In the genomic region with DNA sequence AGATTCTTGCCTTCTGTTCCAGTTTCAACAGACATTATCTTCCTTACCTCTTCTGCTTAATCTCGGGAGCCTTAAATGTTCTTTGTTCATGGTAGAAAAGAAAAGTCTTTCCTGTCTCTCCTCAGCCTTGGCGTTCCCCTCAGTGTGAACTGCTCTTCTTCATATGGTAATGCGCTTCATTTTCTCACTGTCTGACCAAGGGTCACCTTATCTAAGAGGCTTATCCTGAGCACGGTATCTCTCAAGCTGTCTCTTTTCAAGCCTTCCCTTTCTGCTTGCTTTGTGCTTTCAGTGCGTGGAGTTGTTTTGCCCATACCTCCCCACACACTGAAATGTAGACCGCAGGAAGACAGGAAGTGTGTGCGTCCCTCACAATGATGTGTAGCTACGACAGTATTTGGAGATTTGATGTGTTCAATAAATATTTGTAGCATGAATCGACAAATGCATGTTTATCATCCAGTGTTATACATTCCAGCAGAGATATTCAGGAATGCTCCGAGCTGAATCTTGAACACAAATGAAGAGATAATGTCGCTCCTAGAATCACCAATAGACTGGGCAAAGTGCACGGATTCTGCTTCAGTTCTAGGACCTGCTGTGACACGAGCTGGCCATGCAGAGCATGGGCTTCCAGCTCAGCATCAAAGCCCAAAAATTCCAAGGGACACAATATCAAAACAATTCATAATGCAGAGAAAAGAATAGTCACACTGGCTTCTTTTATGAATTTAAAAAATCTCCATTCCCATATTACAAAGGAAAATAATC, we compare ENCODE assay signal across 19 mouse cellular contexts.
DNase-seq lines count a peak whose midpoint lies in the region; ATAC-seq and TF ChIP-seq lines count a peak whose summit lies in the region.
"Had no signal": no experiment of that assay in that cellular context is flagged by ENCODE, and none has a peak within 500 bp of the region (broad histone marks: within the 10 kb centered on the region; RNA-seq: fewer than 3 reads in every experiment).

No protein-coding gene starts in this region.

- H3K27ac ChIP-seq in forebrain, embryonic 13.5 days: no peak overlapping the region; the same call in 1 of the 2 replicates
- no peak overlapping the region for H3K27ac ChIP-seq in forebrain, embryonic 10.5 days
- H3K27ac ChIP-seq in heart, embryonic 16.5 days (ENCODE audit: low read length): no peak overlapping the region
- H3K27ac ChIP-seq in kidney, embryonic 14.5 days (ENCODE audit: low read depth, low read length): no peak overlapping the region
- H3K27ac ChIP-seq: intestine, embryonic 15.5 days; kidney, postnatal 0 days; liver, embryonic 13.5 days; lung, embryonic 15.5 days; macrophage; neural tube, embryonic 13.5 days had no signal

- H3K9me3 ChIP-seq in forebrain, embryonic 13.5 days (replicated peaks): no peaks in the 10 kb centered on the region
- H3K9me3 ChIP-seq in forebrain, embryonic 10.5 days: no peaks in the 10 kb centered on the region
- no peaks in the 10 kb centered on the region for H3K9me3 ChIP-seq in heart, embryonic 16.5 days (replicated peaks; ENCODE audit: control insufficient read depth, low read length)
- no peaks in the 10 kb centered on the region for H3K9me3 ChIP-seq in kidney, embryonic 14.5 days (ENCODE audit: control insufficient read depth, low read length)
- H3K9me3 ChIP-seq: intestine, embryonic 15.5 days; liver, embryonic 13.5 days; lung, embryonic 15.5 days; neural tube, embryonic 13.5 days had no signal

- ATAC-seq in forebrain, embryonic 13.5 days: peak; percentile 36; the same call in 1 of the 2 replicates
- no peak for ATAC-seq in heart, embryonic 16.5 days (replicated peaks; ENCODE audit: extremely low read depth, insufficient read depth, low FRiP score)
- no peak for ATAC-seq in kidney, embryonic 14.5 days (ENCODE audit: low FRiP score, low TSS enrichment)
- ATAC-seq in monocyte, adult 5-6 weeks (replicated peaks; ENCODE audit: insufficient number of reproducible peaks, low FRiP score, low TSS enrichment, poor library complexity, severe bottlenecking): no peak
- ATAC-seq: intestine, embryonic 15.5 days had no signal

- no peaks in the 10 kb centered on the region for H3K27me3 ChIP-seq in forebrain, embryonic 13.5 days
- H3K27me3 ChIP-seq in forebrain, embryonic 10.5 days (ENCODE audit: poor library complexity, severe bottlenecking): no peaks in the 10 kb centered on the region
- H3K27me3 ChIP-seq in heart, embryonic 16.5 days (ENCODE audit: control insufficient read depth, insufficient read depth, low read length): no peaks in the 10 kb centered on the region
- H3K27me3 ChIP-seq in kidney, embryonic 14.5 days (ENCODE audit: control insufficient read depth, insufficient read depth, low read length): no peaks in the 10 kb centered on the region
- H3K27me3 ChIP-seq: intestine, embryonic 15.5 days; liver, embryonic 13.5 days; lung, embryonic 15.5 days; neural tube, embryonic 13.5 days had no signal

- H3K9ac ChIP-seq in forebrain, embryonic 13.5 days: no peak overlapping the region
- no peak overlapping the region for H3K9ac ChIP-seq in heart, embryonic 16.5 days (ENCODE audit: low read length)
- H3K9ac ChIP-seq in kidney, embryonic 14.5 days (ENCODE audit: low read depth, low read length): no peak overlapping the region
- H3K9ac ChIP-seq: intestine, embryonic 15.5 days; liver, embryonic 13.5 days; lung, embryonic 15.5 days; neural tube, embryonic 13.5 days had no signal

- no peak for TF ChIP-seq CTCF in brain, embryonic 14.5 days (IDR thresholded peaks at IDR 0.05; ENCODE audit: borderline replicate concordance, extremely low read depth, insufficient read depth, insufficient read length)

- H3K4me2 ChIP-seq in forebrain, embryonic 13.5 days: no peak overlapping the region
- peak overlapping the region; percentile 20; the same call in 1 of the 2 replicates for H3K4me2 ChIP-seq in heart, embryonic 16.5 days (ENCODE audit: low read depth, low read length)
- H3K4me2 ChIP-seq in kidney, embryonic 14.5 days (replicated peaks; ENCODE audit: low read depth, low read length): no peak overlapping the region
- H3K4me2 ChIP-seq: intestine, embryonic 15.5 days; liver, embryonic 13.5 days; lung, embryonic 15.5 days; neural tube, embryonic 13.5 days had no signal

- no peak for DNase-seq in forebrain, embryonic 10.5 days (ENCODE audit: extremely low spot score, low spot score)
- no peak for DNase-seq in heart, adult 9 months (ENCODE audit: low spot score in 2 of 2)
- DNase-seq in ES-CJ7 (ENCODE audit: low read depth, low spot score): peak; percentile 80
- DNase-seq in brain, embryonic 14.5 days (ENCODE audit: low read depth): peak; percentile 61
- DNase-seq: adrenal gland, postnatal 36 days; cerebellum, postnatal 36 days; gastrocnemius, postnatal 36 days; heart, postnatal 14 days; liver, embryonic 13.5 days; thymus, postnatal 25 days had no signal

- TF ChIP-seq POLR2A in brain, embryonic 14.5 days (IDR thresholded peaks at IDR 0.05; ENCODE audit: borderline replicate concordance, extremely low read depth, insufficient read depth, insufficient read length, poor library complexity, severe bottlenecking): no peak

- no peak overlapping the region for H3K4me3 ChIP-seq in forebrain, embryonic 13.5 days
- H3K4me3 ChIP-seq in forebrain, embryonic 10.5 days: no peak overlapping the region
- H3K4me3 ChIP-seq in heart, embryonic 16.5 days (ENCODE audit: low read length): no peak overlapping the region
- H3K4me3 ChIP-seq in kidney, embryonic 14.5 days (ENCODE audit: low read length): no peak overlapping the region
- H3K4me3 ChIP-seq: intestine, embryonic 15.5 days; liver, embryonic 13.5 days; lung, embryonic 15.5 days; neural tube, embryonic 13.5 days had no signal

- WGBS in forebrain, embryonic 13.5 days: 45% methylated on average over 13 of the region's 13 CpGs
- WGBS in forebrain, embryonic 10.5 days: 50% methylated on average over 13 of the region's 13 CpGs
- WGBS in heart, embryonic 16.5 days: 31% methylated on average over 13 of the region's 13 CpGs
- WGBS in kidney, embryonic 14.5 days: 73% methylated on average over 13 of the region's 13 CpGs

- no peaks in the 10 kb centered on the region for H3K4me1 ChIP-seq in forebrain, embryonic 13.5 days
- H3K4me1 ChIP-seq in forebrain, embryonic 10.5 days: no peaks in the 10 kb centered on the region
- no peaks in the 10 kb centered on the region for H3K4me1 ChIP-seq in heart, embryonic 16.5 days (ENCODE audit: control insufficient read depth, insufficient read depth, low read length)
- H3K4me1 ChIP-seq in kidney, embryonic 14.5 days (ENCODE audit: control insufficient read depth, insufficient read depth, low read length): no peaks in the 10 kb centered on the region
- H3K4me1 ChIP-seq: intestine, embryonic 15.5 days; liver, embryonic 13.5 days; lung, embryonic 15.5 days; neural tube, embryonic 13.5 days had no signal

- H3K36me3 ChIP-seq in forebrain, embryonic 13.5 days (ENCODE audit: poor library complexity, severe bottlenecking): no peaks in the 10 kb centered on the region
- H3K36me3 ChIP-seq in forebrain, embryonic 10.5 days (replicated peaks): no peaks in the 10 kb centered on the region
- no peaks in the 10 kb centered on the region for H3K36me3 ChIP-seq in heart, embryonic 16.5 days (ENCODE audit: control insufficient read depth, insufficient read depth)
- H3K36me3 ChIP-seq in kidney, embryonic 14.5 days (ENCODE audit: control insufficient read depth, insufficient read depth, low read length): no peaks in the 10 kb centered on the region
- H3K36me3 ChIP-seq: intestine, embryonic 15.5 days; liver, embryonic 13.5 days; lung, embryonic 15.5 days; neural tube, embryonic 13.5 days had no signal

Comparison
In these comparisons a context has a peak if more than half of its experiments do, and no peak if none do; other contexts are left out.
1. DNase-seq: peak in ES-CJ7 (single experiment) and brain, embryonic 14.5 days (single experiment); none in forebrain, embryonic 10.5 days (single experiment) and heart, adult 9 months (0 of 2).